Mouse (Mus musculus): ENCODE results near the gene Wipi2.

Gene Wipi2

GRCm38 (mm10) chr5:142692971-142693737 lies 65.7 kb downstream of the Wipi2 start:
- no peak for DNase-seq (ENCODE audit: low spot score)

GRCm38 (mm10) chr5:142693738-142694430 lies 66.4 kb downstream of the Wipi2 start:
- no peak for DNase-seq (ENCODE audit: low spot score)

GRCm38 (mm10) chr5:142694627-142695340 lies 67.3 kb downstream of the Wipi2 start:
- peak; percentile 44 for DNase-seq (ENCODE audit: low spot score)

- DNase-seq (ENCODE audit: low spot score) = no peak
Measured at GRCm38 (mm10) chr5:142696258-142696657, 68.8 kb downstream of the Wipi2 start.

GRCm38 (mm10) chr5:142696865-142697264 lies 69.4 kb downstream of the Wipi2 start:
- DNase-seq (ENCODE audit: low spot score) = no peak

- DNase-seq (ENCODE audit: low spot score) = no peak
Measured at GRCm38 (mm10) chr5:142697742-142698141, 70.2 kb downstream of the Wipi2 start.

- peak; percentile 57 for DNase-seq (ENCODE audit: low spot score)
Measured at GRCm38 (mm10) chr5:142700842-142701589, 73.5 kb downstream of the Wipi2 start.

GRCm38 (mm10) chr5:142701651-142702510 lies 74.4 kb downstream of the Wipi2 start:
- peak; percentile 74 for DNase-seq (ENCODE audit: low spot score)

- no peak for DNase-seq (ENCODE audit: low spot score)
Measured at GRCm38 (mm10) chr5:142702511-142703138, 75.1 kb downstream of the Wipi2 start.

- no peak for DNase-seq (ENCODE audit: low spot score)
Measured at GRCm38 (mm10) chr5:142703569-142703968, 76.1 kb downstream of the Wipi2 start.

- no peak for DNase-seq (ENCODE audit: low spot score)
Measured at GRCm38 (mm10) chr5:142707709-142708108, 80.2 kb downstream of the Wipi2 start.

GRCm38 (mm10) chr5:142709436-142709835 lies 81.9 kb downstream of the Wipi2 start:
- DNase-seq (ENCODE audit: low spot score) = no peak

GRCm38 (mm10) chr5:142712373-142712772 lies 84.9 kb downstream of the Wipi2 start:
- DNase-seq (ENCODE audit: low spot score) = no peak

GRCm38 (mm10) chr5:142713966-142714365 lies 86.5 kb downstream of the Wipi2 start:
- no peak for DNase-seq (ENCODE audit: low spot score)

- DNase-seq (ENCODE audit: low spot score) = no peak
Measured at GRCm38 (mm10) chr5:142715059-142715458, 87.6 kb downstream of the Wipi2 start.

- no peak for DNase-seq (ENCODE audit: low spot score)
Measured at GRCm38 (mm10) chr5:142716056-142716455, 88.6 kb downstream of the Wipi2 start.

- DNase-seq (ENCODE audit: low spot score) = peak; percentile 66
Measured at GRCm38 (mm10) chr5:142718037-142718436, 90.5 kb downstream of the Wipi2 start.

GRCm38 (mm10) chr5:142718486-142718885 lies 91.0 kb downstream of the Wipi2 start:
- DNase-seq (ENCODE audit: low spot score) = no peak

GRCm38 (mm10) chr5:142719897-142720296 lies 92.4 kb downstream of the Wipi2 start:
- DNase-seq (ENCODE audit: low spot score) = no peak
